Mouse (Mus musculus) layer of hippocampus, postnatal 14 days (tissue): ENCODE results near the gene Urod. TPM values are rescaled to one million over a fixed set of nuclear protein-coding genes. Genes with fewer than 3 reads are reported as not detected.

Source experiments
- DNase-seq, 2 experiments: peaks; one replicate each; pipeline ENCODE4 v3.0.0; 2021 to 2022; ENCODE audit warnings: low spot score in 2 of 2, mixed read lengths in 1 of 2
- long read RNA-seq, 2 experiments: library from polyadenylated mRNA; stranded (forward); transcript quantifications; one replicate each; pipeline ENCODE4 v2.0.0; 2021
- total RNA-seq, 2 experiments: library from RNA; stranded (reverse); gene quantifications; 2 replicates each; pipeline ENCODE4 v1.2.3; 2021

Gene Urod
- 10 to 100 TPM; 49.3 to 60.5 TPM for total RNA-seq
- long read RNA-seq, experiment 1, transcript Urod-201 (10 exons, 1,489 nt): major isoform, 27 of 36 reads
- long read RNA-seq, experiment 1, partial matches to known transcripts: 7 of 36 reads
- long read RNA-seq, experiment 1, other reads (novel, unspliced or antisense): 2 of 36 reads
- long read RNA-seq, experiment 2, transcript Urod-201 (10 exons, 1,489 nt): major isoform, 43 of 77 reads
- long read RNA-seq, experiment 2, partial matches to known transcripts: 30 of 77 reads
- long read RNA-seq, experiment 2, other reads (novel, unspliced or antisense): 2 of 77 reads

DNA sequence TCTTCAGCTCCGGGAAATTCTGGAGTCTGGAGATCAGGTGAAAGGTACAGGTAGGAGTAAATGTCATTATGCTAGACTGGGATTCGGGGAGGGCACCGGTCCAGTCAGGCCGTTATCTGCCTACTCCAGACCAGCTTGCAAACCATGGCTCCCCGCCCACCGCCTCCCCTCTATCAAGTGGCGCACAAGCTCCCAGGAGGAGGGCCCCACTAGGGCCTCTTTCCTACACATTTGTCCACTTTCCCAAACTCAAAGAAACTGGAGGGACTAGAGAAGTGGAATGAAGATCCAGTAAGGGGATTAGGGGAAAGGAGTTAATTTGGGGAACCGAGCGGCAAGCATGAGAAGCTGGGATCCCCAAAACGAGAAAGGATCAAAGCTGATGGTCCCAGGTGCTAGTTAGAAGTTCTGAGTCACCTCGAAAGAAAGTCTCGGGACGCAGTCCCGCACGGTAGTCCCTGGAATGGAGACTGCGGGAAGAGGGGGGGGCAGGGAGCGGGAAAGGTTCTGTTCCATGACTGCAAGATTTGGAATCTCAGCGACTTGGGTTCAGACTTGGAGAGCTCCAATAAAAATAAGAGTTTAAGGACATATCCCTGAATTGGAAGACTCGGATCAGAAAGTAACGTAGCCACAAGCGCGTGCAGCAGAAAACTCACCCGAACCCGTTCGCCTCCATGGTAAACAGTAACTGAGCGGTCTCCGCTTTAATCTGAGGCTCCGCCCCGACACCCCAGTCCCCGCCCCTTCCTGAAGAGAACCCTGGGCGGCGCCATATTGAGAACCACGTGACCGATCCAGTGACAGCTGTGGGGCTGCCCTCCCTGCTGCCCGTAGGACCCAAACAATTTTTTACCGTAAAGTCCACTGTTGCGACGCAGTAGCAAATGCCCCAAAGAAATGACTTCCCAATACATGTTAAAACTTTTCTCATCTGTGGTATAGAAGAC lies at the start of gene Urod:
Urod (minus strand) TSS at position 742 of the 950 bp plus-strand sequence.
- DNase-seq: peak; percentile 91 to 96

GRCm38 (mm10) chr4:117041283-117041721 lies 47.1 kb upstream of the Urod start:
- DNase-seq: peak in 1 of 2 experiments; percentile 12

GRCm38 (mm10) chr4:117040791-117041190 lies 46.6 kb upstream of the Urod start:
- no peak for DNase-seq

DNA sequence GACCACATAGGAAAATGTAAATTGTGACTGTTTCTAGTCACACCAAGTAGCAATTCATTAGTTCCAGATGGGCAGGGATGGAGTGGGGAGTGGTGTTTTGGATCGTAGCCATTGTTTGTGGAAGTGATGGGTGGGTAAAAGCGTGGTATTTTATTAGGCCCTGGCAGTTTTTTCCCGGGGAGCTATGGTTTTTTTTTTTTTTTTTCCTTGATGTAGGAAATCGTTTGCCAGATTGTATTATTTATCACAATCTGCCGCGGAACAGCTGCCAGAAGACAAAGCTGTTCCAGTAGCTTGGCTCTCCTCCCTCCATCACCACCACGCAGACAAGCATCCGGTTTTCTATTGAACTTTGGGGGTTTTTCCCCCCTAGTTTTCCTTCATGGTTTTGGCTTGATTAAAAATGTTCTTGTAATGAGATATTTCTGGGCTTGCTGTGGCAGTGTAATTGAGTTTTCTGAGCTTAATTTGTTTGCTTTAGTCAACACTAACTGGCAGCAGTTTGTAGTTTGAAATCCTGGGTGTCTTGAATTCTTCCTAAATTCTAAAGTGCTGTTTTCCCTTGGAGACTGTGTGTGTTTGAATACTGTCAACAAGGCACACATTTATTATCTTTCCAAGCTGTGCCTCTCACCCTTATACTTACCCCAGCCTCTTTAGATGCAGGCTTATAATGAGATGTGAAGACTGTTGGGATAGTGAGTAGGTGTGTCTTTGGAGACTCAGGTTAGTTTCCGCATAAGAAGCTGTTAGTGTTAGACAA lies 45.9 kb upstream of the Urod start:
- DNase-seq: peak; percentile 75 to 91

- no peak for DNase-seq
Measured at GRCm38 (mm10) chr4:117031105-117031504, 36.9 kb upstream of the Urod start.

- no peak for DNase-seq
Measured at GRCm38 (mm10) chr4:117023469-117023868, 29.3 kb upstream of the Urod start.

DNA sequence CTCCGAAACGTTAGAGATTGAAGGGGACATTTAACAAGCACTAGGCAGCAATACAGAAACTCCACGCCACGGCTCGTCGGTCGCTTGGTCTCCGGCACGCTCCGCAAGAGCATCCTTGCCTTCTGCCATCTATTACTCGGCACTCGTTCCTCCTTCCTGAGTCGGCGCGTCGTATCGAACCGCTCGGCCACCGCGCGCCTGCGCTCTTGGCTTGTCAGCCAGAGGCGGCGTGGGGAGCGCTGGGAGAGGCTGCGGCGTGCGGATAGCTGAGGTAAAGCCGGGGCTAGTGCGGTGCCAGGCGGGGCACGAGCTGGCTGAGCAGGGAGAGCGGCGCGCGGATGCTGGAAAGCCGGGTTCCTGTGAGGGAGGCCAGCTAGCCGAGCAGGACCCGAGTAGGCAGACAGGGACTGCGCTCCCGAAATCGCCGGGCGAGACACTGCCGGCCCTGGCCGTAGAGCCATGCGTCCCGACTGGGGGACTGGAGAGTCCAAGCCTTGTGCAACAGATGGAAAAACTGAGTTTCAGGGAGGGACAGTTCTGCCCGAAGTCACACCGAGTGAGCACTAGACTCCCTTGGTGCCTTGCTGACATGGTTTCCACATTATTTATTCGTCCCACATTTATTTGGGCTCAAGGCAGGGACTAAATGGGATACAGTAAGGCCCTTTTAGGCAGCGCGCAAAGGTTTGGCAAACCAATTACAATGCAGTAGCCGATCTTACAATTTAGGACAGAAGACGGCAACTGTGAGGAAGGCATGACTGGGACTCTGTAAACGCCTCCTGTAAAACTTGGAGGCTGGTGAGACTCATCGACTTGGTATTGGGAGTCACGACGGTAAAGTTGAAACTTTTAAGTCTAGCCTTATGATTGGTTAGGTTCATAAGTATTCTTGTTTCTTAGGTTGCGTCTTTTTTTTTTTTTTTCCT lies 25.3 kb upstream of the Urod start, which contains the start of gene Eif2b3:
Eif2b3 (plus strand) TSS at position 197 of the 929 bp plus-strand sequence.
- peak; percentile 82 to 92 for DNase-seq

- DNase-seq: no peak
Measured at GRCm38 (mm10) chr4:117018327-117018726, 24.1 kb upstream of the Urod start.

DNA sequence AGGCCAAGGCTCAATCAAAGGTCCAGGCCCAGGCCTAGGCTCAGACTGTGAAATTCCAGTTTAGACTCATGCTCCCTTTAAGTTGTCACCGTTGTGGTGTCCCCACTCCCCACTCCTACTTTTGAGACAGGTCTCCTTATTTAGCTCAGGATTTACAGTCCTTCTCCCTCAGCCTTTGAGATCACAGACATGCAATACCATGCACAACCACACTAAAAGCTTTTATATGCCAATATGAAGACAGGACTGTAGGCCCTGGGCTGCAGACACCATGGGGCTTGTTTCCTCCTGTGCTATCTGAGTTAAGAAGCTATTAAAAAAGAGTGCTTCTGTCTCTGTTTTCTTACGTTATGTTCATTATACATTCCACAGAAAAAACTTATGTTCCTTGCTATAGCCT lies 23.5 kb upstream of the Urod start:
- DNase-seq: no peak

GRCm38 (mm10) chr4:117014901-117015415 lies 20.7 kb upstream of the Urod start:
- no peak for DNase-seq

DNA sequence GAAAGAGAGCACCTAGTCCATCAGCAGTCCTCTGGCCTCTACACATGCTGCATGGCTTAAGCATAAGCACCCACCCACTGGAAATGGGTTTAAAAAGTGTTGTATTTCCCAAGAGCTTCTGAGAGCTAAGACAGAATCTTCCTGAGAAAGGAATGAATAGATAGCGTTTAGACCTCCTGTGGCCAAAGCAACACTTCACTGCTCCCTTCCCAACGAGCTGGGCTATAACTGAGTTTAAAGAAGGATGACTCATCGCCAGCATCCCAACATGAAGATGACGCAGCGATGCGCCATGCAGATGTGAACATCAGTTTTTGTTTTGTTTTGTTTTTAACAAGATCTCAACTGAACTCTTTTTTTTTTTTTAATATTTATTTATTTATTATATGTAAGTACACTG lies 19.4 kb upstream of the Urod start:
- DNase-seq: no peak

GRCm38 (mm10) chr4:117010231-117010630 lies 16.0 kb upstream of the Urod start:
- no peak for DNase-seq

- DNase-seq: no peak
Measured at GRCm38 (mm10) chr4:117007058-117007457, 12.8 kb upstream of the Urod start.

- DNase-seq: no peak
Measured at GRCm38 (mm10) chr4:117005611-117006400, 11.6 kb upstream of the Urod start.

- no peak for DNase-seq
Measured at GRCm38 (mm10) chr4:117004649-117005048, 10.4 kb upstream of the Urod start.

- DNase-seq: peak in 1 of 2 experiments; percentile 65
Measured at GRCm38 (mm10) chr4:117002543-117003521, 8.6 kb upstream of the Urod start.

- no peak for DNase-seq
Measured at GRCm38 (mm10) chr4:117001957-117002356, 7.7 kb upstream of the Urod start.
